ENCODE assay signal across 14 mouse cellular contexts in genomic region chr7:24457726-24458370, GRCm38 (mm10). TPM values are rescaled to one million over a fixed set of nuclear protein-coding genes. Genes with fewer than 3 reads are reported as not detected.
A peak's percentile ranks its signal among the peaks of the same experiment; 100 is the strongest.
DNase-seq lines count a peak whose midpoint lies in the region; ATAC-seq lines count a peak whose summit lies in the region.
"Had no signal": no experiment of that assay in that cellular context is flagged by ENCODE, and none has a peak within 500 bp of the region (broad histone marks: within the 10 kb centered on the region; RNA-seq: fewer than 3 reads in every experiment).

No protein-coding gene starts in this region.

- peaks cover 16% of the 10 kb centered on the region for H3K4me1 ChIP-seq in heart, embryonic 10.5 days

- H3K4me3 ChIP-seq in heart, embryonic 10.5 days: no peak overlapping the region
- H3K4me3 ChIP-seq: heart, embryonic 13.5 days had no signal

- 74% methylated on average over 10 of the region's 10 CpGs for WGBS in heart, embryonic 10.5 days

- H3K27ac ChIP-seq in heart, embryonic 10.5 days: no peak overlapping the region
- H3K27ac ChIP-seq: heart, embryonic 13.5 days; kidney, postnatal 0 days had no signal

- peak; percentile 86 for ATAC-seq in common myeloid progenitor, adult 5-6 weeks (replicated peaks; ENCODE audit: low read depth, poor library complexity, severe bottlenecking)

- intact Hi-C loops in left cerebral cortex, postnatal 25 days (cut with DNase I): no loop called here

- peaks cover 26% of the 10 kb centered on the region; the same call in 1 of the 2 replicates for H3K27me3 ChIP-seq in heart, embryonic 10.5 days (ENCODE audit: insufficient read depth, poor library complexity, severe bottlenecking)

- no peaks in the 10 kb centered on the region for H3K9me3 ChIP-seq in heart, embryonic 10.5 days
- H3K9me3 ChIP-seq: heart, embryonic 13.5 days had no signal

- no peaks in the 10 kb centered on the region for H3K36me3 ChIP-seq in heart, embryonic 10.5 days
- H3K36me3 ChIP-seq: heart, embryonic 13.5 days had no signal

- peak; percentile 14 to 39 for DNase-seq in heart, adult 18-20 months
- no peak for DNase-seq in heart, embryonic 10.5 days (ENCODE audit: low spot score)
- peak; percentile 73 to 80 for DNase-seq in B cell, adult 2 months
- peak; percentile 85 to 86 for DNase-seq in natural killer cell, adult 2 months (ENCODE audit: low spot score in 2 of 2)
- no peak for DNase-seq in testis, postnatal 14 days (ENCODE audit: low spot score)
- DNase-seq in left cerebral cortex, postnatal 25 days (ENCODE audit: low spot score in 2 of 2): no peak
- no peak for DNase-seq in layer of hippocampus, postnatal 14 days (ENCODE audit: low spot score in 2 of 2)
- DNase-seq: adrenal gland, postnatal 14 days; cerebellum, adult 9-11 months had no signal

RNA-seq across cellular contexts. Expression of gene Plaur, which starts 4.4 kb away (rescaled TPM):
- 1 to 10 TPM; 2.6 to 3.4 TPM for total RNA-seq in heart, adult 18-20 months (2021)
- 4.3 and 7.3 TPM in 2 replicates for polyA plus RNA-seq in heart, embryonic 10.5 days (2016; fragmentation: Nextera tagmentation; extraction: Ambion mirVana)
- total RNA-seq in common myeloid progenitor, adult 5-6 weeks (2017): 3.6 and 10.2 TPM in 2 replicates
- total RNA-seq in left cerebral cortex, postnatal 25 days (2021): under 1 TPM; 0.71 to 0.73 TPM
- total RNA-seq in layer of hippocampus, postnatal 14 days (2021): 1 to 10 TPM in 1 of 2 experiments, under 1 TPM in 1; 0.76 to 1.0 TPM

RNA-seq across cellular contexts. Expression of gene Irgc1, which starts 5.8 kb away (rescaled TPM):
- not detected for total RNA-seq in heart, adult 18-20 months (2021)
- polyA plus RNA-seq in heart, embryonic 10.5 days (2016; fragmentation: Nextera tagmentation; extraction: Ambion mirVana): 0.16 TPM in 1 of 2 replicates, not detected in the other
- total RNA-seq in common myeloid progenitor, adult 5-6 weeks (2017): not detected in 2 replicates
- under 1 TPM; 0.34 to 0.57 TPM for total RNA-seq in left cerebral cortex, postnatal 25 days (2021)
- total RNA-seq in layer of hippocampus, postnatal 14 days (2021): not detected
- total RNA-seq: adrenal gland, postnatal 14 days had no signal
- polyA plus RNA-seq: heart, embryonic 13.5 days; kidney, postnatal 0 days; limb, embryonic 14.5 days; neural tube, embryonic 11.5 days had no signal

RNA-seq across cellular contexts. Expression of gene Cadm4, which starts 24.0 kb away (rescaled TPM):
- total RNA-seq in heart, adult 18-20 months (2021): 10 to 100 TPM; 15.4 to 24.2 TPM
- polyA plus RNA-seq in heart, embryonic 10.5 days (2016; fragmentation: Nextera tagmentation; extraction: Ambion mirVana): 0.54 and 0.63 TPM in 2 replicates
- not detected in 2 replicates for total RNA-seq in common myeloid progenitor, adult 5-6 weeks (2017)
- total RNA-seq in left cerebral cortex, postnatal 25 days (2021): 100 to 1,000 TPM; 243 to 246 TPM
- total RNA-seq in layer of hippocampus, postnatal 14 days (2021): 100 to 1,000 TPM; 220 to 227 TPM

RNA-seq across cellular contexts. Expression of gene Zfp428, which starts 49.0 kb away (rescaled TPM):
- 10 to 100 TPM; 13.3 to 20.8 TPM for total RNA-seq in heart, adult 18-20 months (2021)
- polyA plus RNA-seq in heart, embryonic 10.5 days (2016; fragmentation: Nextera tagmentation; extraction: Ambion mirVana): 41.9 and 61.3 TPM in 2 replicates
- 7.0 and 9.0 TPM in 2 replicates for total RNA-seq in common myeloid progenitor, adult 5-6 weeks (2017)
- total RNA-seq in left cerebral cortex, postnatal 25 days (2021): 10 to 100 TPM; 45.7 to 52.6 TPM
- 10 to 100 TPM; 38.1 to 43.3 TPM for total RNA-seq in layer of hippocampus, postnatal 14 days (2021)

RNA-seq across cellular contexts. Expression of gene AC161166.1, which starts 54.4 kb away (rescaled TPM):
- total RNA-seq in heart, adult 18-20 months (2021): not detected
- 0.46 and 0.49 TPM in 2 replicates for polyA plus RNA-seq in heart, embryonic 10.5 days (2016; fragmentation: Nextera tagmentation; extraction: Ambion mirVana)
- total RNA-seq in common myeloid progenitor, adult 5-6 weeks (2017): not detected in 2 replicates
- total RNA-seq in left cerebral cortex, postnatal 25 days (2021): not detected
- not detected for total RNA-seq in layer of hippocampus, postnatal 14 days (2021)
- total RNA-seq: adrenal gland, postnatal 14 days had no signal

Comparison
In these comparisons a context has a peak if more than half of its experiments do, and no peak if none do; other contexts are left out.
1. DNase-seq: peak in heart, adult 18-20 months (2 of 2), B cell, adult 2 months (2 of 2) and natural killer cell, adult 2 months (2 of 2); none in heart, embryonic 10.5 days (single experiment), testis, postnatal 14 days (single experiment), left cerebral cortex, postnatal 25 days (0 of 2) and layer of hippocampus, postnatal 14 days (0 of 2).
2. RNA of gene Cadm4, which starts 24.0 kb away (total RNA-seq): 243 to 246 TPM in left cerebral cortex, postnatal 25 days, 220 to 227 TPM in layer of hippocampus, postnatal 14 days and 15.4 to 24.2 TPM in heart, adult 18-20 months; not detected in common myeloid progenitor, adult 5-6 weeks; every median in the first group is over 10 times any median in the second.